Mouse (Mus musculus) G1E (cell line): ENCODE measurements around the gene Prss46.

Source experiments
- CTCF ChIP-seq: IDR thresholded peaks from 2 replicates; pipeline ENCODE4 v1.5.1; 2012; ENCODE audit warnings: low read depth, low read length, inconsistent platforms, mixed read lengths
- GATA1 ChIP-seq: IDR thresholded peaks from 2 replicates; pipeline ENCODE4 v1.6.1; 2012; ENCODE audit warnings: borderline replicate concordance, low read length, inconsistent platforms, mixed read lengths
- GATA2 ChIP-seq: IDR thresholded peaks from 2 replicates; pipeline ENCODE4 v1.6.1; 2012; ENCODE audit warnings: low read depth, low read length, inconsistent platforms, borderline replicate concordance
- POLR2AphosphoS5 ChIP-seq: IDR thresholded peaks from 2 replicates; pipeline ENCODE4 v1.6.1; 2012; ENCODE audit warnings: low read depth, low read length, inconsistent platforms; ENCODE audit not compliant: insufficient replicate concordance
- TAL1 ChIP-seq: conservative IDR thresholded peaks from 2 replicates; pipeline ENCODE4 v1.6.1; 2012; ENCODE audit warnings: low read depth, low read length, inconsistent platforms, mixed read lengths

DNA sequence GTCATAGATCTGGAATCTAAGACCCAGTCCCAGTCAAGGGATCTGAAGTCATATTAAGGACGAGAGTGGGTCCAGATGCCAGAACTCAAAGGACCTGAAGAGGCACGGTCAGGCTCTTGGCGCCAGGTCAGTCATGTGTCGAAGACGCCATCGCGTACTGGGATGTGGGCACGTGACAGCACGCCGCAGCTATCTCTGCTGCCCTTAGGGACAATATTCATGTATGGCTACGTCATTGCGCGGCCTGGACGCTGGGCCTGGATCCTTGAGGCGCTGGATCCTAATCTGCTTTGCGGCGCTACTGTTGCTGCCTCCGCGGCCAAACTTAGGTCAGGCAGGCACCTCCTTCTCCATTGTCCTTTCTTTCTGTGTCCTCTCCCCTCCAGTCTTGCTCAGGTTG lies 9.9 kb upstream of the Prss46 start, which contains the start of gene Prss45:
- no peak for TF ChIP-seq CTCF
- no peak for TF ChIP-seq TAL1
- TF ChIP-seq GATA1 = no peak
- TF ChIP-seq GATA2 = no peak
- no peak for TF ChIP-seq POLR2AphosphoS5
